Mouse (Mus musculus): ENCODE data around the gene Mical1.

Gene Mical1

GRCm38 (mm10) chr10:41523386-41523785, 47.3 kb downstream of the Mical1 start:
- no peak for DNase-seq

DNA sequence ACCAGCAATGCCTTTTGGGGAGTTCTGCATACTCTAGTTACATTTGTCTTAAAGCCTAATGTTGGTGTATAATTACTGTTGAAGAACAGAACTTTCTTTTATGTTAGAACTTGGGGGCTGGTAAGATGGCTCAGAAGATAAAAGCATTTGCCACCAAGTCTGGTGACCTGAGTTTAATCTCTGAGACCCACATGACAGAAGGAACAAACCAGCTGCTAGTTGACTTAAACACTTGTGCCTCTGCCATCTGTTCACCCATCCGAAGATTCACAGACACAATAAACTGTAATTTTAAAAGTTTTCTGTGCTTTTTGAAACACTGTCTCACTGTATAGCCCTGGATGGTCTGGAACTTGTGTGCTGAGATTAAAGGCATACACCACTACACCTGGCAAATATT, 49.6 kb downstream of the Mical1 start:
- DNase-seq, result no peak

DNA sequence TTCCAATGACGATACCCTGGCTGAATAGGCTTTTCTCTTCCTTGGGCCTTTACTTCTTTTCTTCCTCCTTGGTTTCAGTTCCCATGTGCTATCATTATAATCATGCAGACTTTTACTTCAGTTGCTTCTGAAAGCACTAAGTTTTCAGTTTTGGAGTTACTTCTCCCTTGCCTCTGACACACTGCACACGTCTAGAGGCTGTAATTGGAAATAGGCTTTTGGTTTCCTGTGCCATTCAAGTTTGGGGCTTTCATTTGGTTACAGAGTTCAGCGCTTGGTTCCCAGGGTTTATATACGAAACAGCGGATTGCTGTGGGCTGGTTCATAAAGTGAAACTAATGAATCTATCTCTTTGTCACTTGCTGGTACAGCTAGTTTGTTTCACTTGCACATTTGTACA, 53.9 kb downstream of the Mical1 start:
- DNase-seq, result no peak

DNA sequence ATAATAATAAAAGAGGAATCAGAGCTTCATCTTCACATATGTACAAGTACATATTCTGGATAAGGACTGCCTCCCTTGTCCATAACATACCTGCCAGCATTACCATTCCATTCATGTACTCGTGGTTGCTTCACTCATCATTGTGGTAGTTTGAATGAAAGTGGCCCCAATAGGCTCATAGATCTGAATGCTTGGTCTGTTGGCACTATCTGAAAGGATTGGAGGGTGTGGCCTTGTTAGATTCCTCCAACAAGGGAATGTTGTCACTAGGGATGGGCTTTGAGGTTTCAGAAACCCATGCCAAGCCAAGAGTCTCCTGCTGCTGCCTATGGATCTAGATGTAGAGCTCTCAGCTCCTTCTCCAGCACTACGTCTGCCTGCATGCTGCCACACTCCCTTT, 59.9 kb downstream of the Mical1 start:
- DNase-seq, result no peak

Measured in right cerebral cortex, postnatal 25 days (tissue).